Mouse (Mus musculus): ENCODE data around the gene Galm.

DNA sequence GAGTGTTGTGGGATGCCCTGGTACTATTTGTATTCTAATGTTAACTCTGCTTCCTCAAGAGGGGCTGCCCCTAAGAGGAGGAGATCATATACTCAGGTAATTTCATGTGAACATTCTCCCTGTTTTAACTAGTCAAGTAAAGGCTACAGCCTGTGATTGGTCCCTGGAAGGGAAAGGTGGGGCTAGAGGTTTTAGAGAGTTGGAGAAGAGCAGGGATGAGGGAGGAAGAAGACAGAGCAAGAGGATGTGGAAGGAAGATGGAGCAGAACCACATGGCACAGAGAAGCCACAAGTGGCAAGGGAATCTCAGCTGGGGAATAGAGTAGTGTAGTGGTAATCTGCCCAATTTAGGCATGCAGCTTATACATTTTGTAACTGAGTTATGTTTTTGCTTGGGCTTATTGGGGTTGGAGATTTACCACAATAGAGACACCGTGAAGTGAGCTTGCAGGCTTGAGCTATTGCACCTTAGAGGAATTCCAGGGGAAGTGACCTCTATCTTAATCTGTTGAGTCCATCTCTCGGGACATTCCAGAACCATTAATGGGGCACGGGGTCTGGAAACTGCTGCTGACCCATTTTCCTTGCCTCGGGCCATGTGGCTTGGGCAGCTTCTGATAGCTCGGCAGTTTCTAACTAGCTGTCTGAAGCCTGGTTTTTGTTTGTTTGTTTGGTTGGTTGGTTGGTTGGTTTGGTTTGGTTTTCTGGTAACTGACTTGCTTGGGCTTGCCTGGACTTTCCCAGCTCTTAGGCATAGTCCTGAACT is 2.1 kb upstream of the Galm start:
- TF ChIP-seq CTCF (IDR thresholded peaks at IDR 0.05; ENCODE audit: insufficient read depth, low read length) (no peak), POLR2A (IDR thresholded peaks at IDR 0.05; ENCODE audit: borderline replicate concordance, extremely low read depth, low read depth, low read length) (no peak)

All from lung, adult 2 months (tissue).